Mouse (Mus musculus) forebrain, embryonic 13.5 days (tissue): ENCODE data around the gene Plod3. TPM values are rescaled to one million over a fixed set of nuclear protein-coding genes. Genes with fewer than 3 reads are reported as not detected.
"Not testable (repeated sequence)": the region's sequence is repeated elsewhere in the genome, so short reads cannot be mapped to it uniquely, and the experiment has no call there.

Experiments
- ATAC-seq: fragments of 200-750 bp; cut with Nextera tagmentation; 2 replicates; pipeline ENCODE4 v1.8.0; 2017
- H3K27ac ChIP-seq: fragments of 300-500 bp; sonication (generic); 2 replicates; pipeline ENCODE4 v1.5.1; 2015; ENCODE audit warnings: inconsistent platforms, mild to moderate bottlenecking, moderate library complexity
- H3K27me3 ChIP-seq: fragments of 300-500 bp; sonication (generic); 2 replicates; pipeline ENCODE4 v1.6.1; 2015; ENCODE audit warnings: mild to moderate bottlenecking, inconsistent platforms
- H3K36me3 ChIP-seq: fragments of 300-500 bp; sonication (generic); 2 replicates; pipeline ENCODE4 v1.6.1; 2015; ENCODE audit warnings: mild to moderate bottlenecking, inconsistent platforms; ENCODE audit not compliant: poor library complexity, severe bottlenecking
- H3K4me1 ChIP-seq: fragments of 300-500 bp; sonication (generic); 2 replicates; pipeline ENCODE4 v1.6.1; 2015; ENCODE audit warnings: inconsistent platforms
- H3K4me2 ChIP-seq: fragments of 300-500 bp; sonication (generic); 2 replicates; pipeline ENCODE4 v1.6.1; 2015; ENCODE audit warnings: inconsistent platforms, mild to moderate bottlenecking, moderate library complexity
- H3K4me3 ChIP-seq: fragments of 300-500 bp; sonication (generic); 2 replicates; pipeline ENCODE4 v1.5.1; 2015; ENCODE audit warnings: mild to moderate bottlenecking, inconsistent platforms
- H3K9ac ChIP-seq: fragments of 300-500 bp; sonication (generic); 2 replicates; pipeline ENCODE4 v1.6.1; 2015; ENCODE audit warnings: mild to moderate bottlenecking, inconsistent platforms
- H3K9me3 ChIP-seq: fragments of 300-500 bp; sonication (generic); replicated peaks from 2 replicates; pipeline ENCODE4 v1.6.1; 2016; ENCODE audit warnings: inconsistent platforms
- WGBS: fragments of 180-500 bp; shearing (Covaris S2); methylation state at CpG from one replicate; pipeline ENCODE4 v1.1.7; 2015; 5-methylcytosine and 5-hydroxymethylcytosine counted together
- polyA plus RNA-seq: library from polyadenylated mRNA; unstranded; fragments of >200 nt; fragmentation: Nextera tagmentation; extraction: Ambion mirVana; gene quantifications from 2 replicates; pipeline ENCODE4 v1.2.1, GENCODE M21; 2015

Gene Plod3
- polyA plus RNA-seq: 25.8 and 28.9 TPM in 2 replicates

GRCm38 (mm10) chr5:136986695-136987137, at the start of gene Plod3:
TSS of gene Plod3 (plus strand) at chr5:136987019.
- peak within 1 kb of the TSS; percentile 98 for H3K9ac ChIP-seq
- H3K9me3 ChIP-seq: no peaks in the 10 kb centered on the region
- 0% methylated on average over 26 of the region's 26 CpGs for WGBS
- H3K4me3 ChIP-seq: peak within 1 kb of the TSS; percentile 90
- peaks cover 58% of the 10 kb centered on the region for H3K36me3 ChIP-seq
- ATAC-seq: peak; percentile 93
- H3K4me1 ChIP-seq: peaks cover 22% of the 10 kb centered on the region
- H3K27ac ChIP-seq: peak within 1 kb of the TSS; percentile 93
- H3K4me2 ChIP-seq: peak within 1 kb of the TSS; percentile 93
- H3K27me3 ChIP-seq: no peaks in the 10 kb centered on the region

- ATAC-seq: no peak
- Histone ChIP-seq H3K4me2 (no peak overlapping the region), H3K27me3 (no peaks in the 10 kb centered on the region), H3K36me3 (no peaks in the 10 kb centered on the region), H3K9me3 (0 out of 2 replicates have a peak, but pooled peaks cover 3% of the 10 kb centered on the region), H3K4me1 (no peaks in the 10 kb centered on the region), H3K4me3 (no peak overlapping the region), H3K27ac (no peak overlapping the region), H3K9ac (no peak overlapping the region)
- 90% methylated on average over 5 of the region's 5 CpGs for WGBS
Observed at GRCm38 (mm10) chr5:136937621-136938020, 49.2 kb upstream of the Plod3 start.

DNA sequence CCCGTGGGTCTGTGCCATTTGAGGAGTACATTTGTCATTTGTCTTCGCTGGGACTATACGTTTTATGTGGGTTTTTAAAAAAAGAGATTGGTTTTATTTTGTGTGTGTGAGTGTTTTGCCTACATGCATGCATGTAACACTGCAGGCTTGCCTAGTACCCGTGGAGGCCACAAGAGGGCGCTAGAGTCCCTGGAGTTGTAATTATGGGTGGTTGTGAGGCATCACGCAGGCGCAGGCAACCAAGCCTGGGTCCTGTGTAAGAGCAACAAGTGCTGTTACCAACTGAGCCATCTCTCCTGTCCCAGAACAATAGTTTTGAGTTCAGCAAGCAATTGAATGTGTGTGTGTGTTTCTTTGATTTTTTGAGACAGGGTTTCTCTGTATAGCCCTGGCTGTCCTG, 47.5 kb upstream of the Plod3 start:
- 64% methylated on average over 7 of the region's 7 CpGs for WGBS
- ATAC-seq: no peak
- no peak overlapping the region for H3K4me2 ChIP-seq
- H3K9ac ChIP-seq: no peak overlapping the region
- no peak overlapping the region for H3K4me3 ChIP-seq
- H3K36me3 ChIP-seq: no peaks in the 10 kb centered on the region
- H3K9me3 ChIP-seq: 0 out of 2 replicates have a peak, but pooled peaks cover 3% of the 10 kb centered on the region
- no peaks in the 10 kb centered on the region for H3K27me3 ChIP-seq
- no peak overlapping the region for H3K27ac ChIP-seq
- no peaks in the 10 kb centered on the region for H3K4me1 ChIP-seq

GRCm38 (mm10) chr5:136940029-136940428, 46.8 kb upstream of the Plod3 start:
- H3K27me3 ChIP-seq, H3K4me1 ChIP-seq, H3K36me3 ChIP-seq, H3K4me2 ChIP-seq, H3K27ac ChIP-seq, H3K9ac ChIP-seq, H3K4me3 ChIP-seq, H3K9me3 ChIP-seq, ATAC-seq: not testable (repeated sequence)
- 85% methylated on average over 6 of the region's 6 CpGs for WGBS

DNA sequence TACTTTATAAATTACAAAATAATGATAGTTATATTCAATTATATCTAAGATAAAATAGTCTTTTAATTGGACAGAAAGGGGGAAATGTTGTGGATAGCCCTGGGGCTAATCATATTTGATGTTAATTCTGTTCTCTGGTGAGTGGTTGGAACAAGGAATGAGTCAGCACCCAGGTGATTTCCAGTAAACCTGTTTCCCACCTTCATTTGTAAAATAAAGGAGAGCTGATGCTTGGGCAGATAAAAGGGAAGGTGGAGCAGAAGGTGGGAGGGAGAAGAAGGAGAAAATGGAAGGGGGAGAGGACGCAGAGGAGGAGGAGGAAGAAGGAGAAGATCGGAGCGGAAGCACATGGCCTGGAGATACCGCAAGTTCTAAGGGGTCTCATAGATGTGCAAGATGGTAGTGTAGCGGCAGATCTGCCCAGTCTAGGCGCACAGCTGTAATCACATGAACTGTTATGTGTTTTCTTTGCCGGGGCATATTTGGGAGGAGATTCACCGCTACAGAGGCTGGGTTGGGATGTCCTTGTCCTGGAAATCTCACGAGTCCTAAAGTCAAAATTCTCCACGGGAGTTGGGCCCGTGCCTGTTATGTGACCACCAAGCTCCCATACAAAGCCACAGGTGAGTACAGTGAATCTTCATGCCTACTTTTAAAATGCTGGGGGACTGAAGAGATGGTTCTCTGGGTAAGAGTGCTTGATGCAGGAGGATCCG, 45.8 kb upstream of the Plod3 start:
- H3K27ac ChIP-seq: no peak overlapping the region
- H3K4me3 ChIP-seq: no peak overlapping the region
- no peaks in the 10 kb centered on the region for H3K4me1 ChIP-seq
- no peak overlapping the region for H3K9ac ChIP-seq
- H3K27me3 ChIP-seq: no peaks in the 10 kb centered on the region
- 88% methylated on average over 12 of the region's 12 CpGs for WGBS
- H3K9me3 ChIP-seq: 0 out of 2 replicates have a peak, but pooled peaks cover 3% of the 10 kb centered on the region
- ATAC-seq: no peak
- no peak overlapping the region for H3K4me2 ChIP-seq
- no peaks in the 10 kb centered on the region for H3K36me3 ChIP-seq

DNA sequence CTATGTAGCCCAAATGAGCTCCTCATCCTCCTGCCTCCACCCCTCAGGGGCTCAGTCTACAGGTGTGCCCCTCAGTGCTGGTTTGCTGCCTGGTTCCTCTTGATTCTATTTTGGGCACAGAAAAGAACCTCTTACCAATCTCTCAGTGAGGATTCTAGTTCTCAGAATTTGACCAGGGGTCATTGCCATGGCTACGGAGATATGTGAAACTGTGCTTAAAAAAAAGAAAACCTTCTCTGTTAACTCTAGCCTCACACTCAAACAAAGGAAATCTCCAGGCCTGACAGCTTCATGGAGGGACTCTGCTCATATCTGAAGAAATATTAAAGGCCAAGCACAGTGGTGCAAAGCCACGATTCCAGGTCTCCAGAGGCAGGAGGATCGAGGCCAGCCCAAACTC, 44.0 kb upstream of the Plod3 start:
- H3K27ac ChIP-seq: no peak overlapping the region
- no peak overlapping the region for H3K4me3 ChIP-seq
- no peak overlapping the region for H3K4me2 ChIP-seq
- no peaks in the 10 kb centered on the region for H3K36me3 ChIP-seq
- H3K9ac ChIP-seq: no peak overlapping the region
- no peaks in the 10 kb centered on the region for H3K4me1 ChIP-seq
- WGBS: 82% methylated on average over 3 of the region's 3 CpGs
- 0 out of 2 replicates have a peak, but pooled peaks cover 3% of the 10 kb centered on the region for H3K9me3 ChIP-seq
- ATAC-seq: no peak
- H3K27me3 ChIP-seq: no peaks in the 10 kb centered on the region

GRCm38 (mm10) chr5:136943382-136943781, 43.4 kb upstream of the Plod3 start:
- no peaks in the 10 kb centered on the region for H3K4me1 ChIP-seq
- no peaks in the 10 kb centered on the region for H3K36me3 ChIP-seq
- no peak overlapping the region for H3K4me2 ChIP-seq
- H3K27ac ChIP-seq: no peak overlapping the region
- 83% methylated on average over 2 of the region's 2 CpGs for WGBS
- H3K9me3 ChIP-seq: 0 out of 2 replicates have a peak, but pooled peaks cover 3% of the 10 kb centered on the region
- H3K9ac ChIP-seq: no peak overlapping the region
- no peak overlapping the region for H3K4me3 ChIP-seq
- H3K27me3 ChIP-seq: no peaks in the 10 kb centered on the region
- ATAC-seq: no peak

DNA sequence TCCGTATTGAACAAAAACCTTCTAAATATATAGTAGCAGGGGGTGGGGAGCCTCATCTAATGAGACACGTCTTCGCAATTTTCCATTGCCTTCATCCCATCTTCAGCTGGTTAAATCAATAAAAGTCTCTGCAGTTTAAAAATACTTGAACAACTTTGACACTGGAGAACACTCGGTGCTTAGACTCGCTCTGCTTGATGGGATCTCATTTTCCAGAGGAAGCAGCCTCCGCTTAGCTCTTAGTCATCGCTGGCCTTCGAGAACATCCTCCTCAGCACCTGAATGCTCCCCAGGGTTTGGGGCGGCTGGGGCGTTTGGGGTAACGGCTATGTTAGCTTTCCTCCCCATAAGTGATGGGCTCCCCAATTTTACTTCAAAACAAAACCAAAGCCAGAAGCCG, 41.7 kb upstream of the Plod3 start:
- H3K4me1 ChIP-seq: no peaks in the 10 kb centered on the region
- no peaks in the 10 kb centered on the region for H3K9me3 ChIP-seq
- H3K9ac ChIP-seq: no peak overlapping the region
- H3K4me3 ChIP-seq: no peak overlapping the region
- ATAC-seq: no peak
- H3K27ac ChIP-seq: no peak overlapping the region
- WGBS: 86% methylated on average over 12 of the region's 12 CpGs
- H3K36me3 ChIP-seq: no peaks in the 10 kb centered on the region
- H3K4me2 ChIP-seq: no peak overlapping the region
- H3K27me3 ChIP-seq: no peaks in the 10 kb centered on the region

- Histone ChIP-seq H3K9ac (no peak overlapping the region), H3K36me3 (no peaks in the 10 kb centered on the region), H3K4me1 (no peaks in the 10 kb centered on the region), H3K27ac (no peak overlapping the region), H3K4me2 (no peak overlapping the region), H3K9me3 (no peaks in the 10 kb centered on the region), H3K4me3 (no peak overlapping the region), H3K27me3 (no peaks in the 10 kb centered on the region)
- no peak for ATAC-seq
Observed at GRCm38 (mm10) chr5:136947874-136948273, 38.9 kb upstream of the Plod3 start.

GRCm38 (mm10) chr5:136949551-136950336, 37.1 kb upstream of the Plod3 start:
- H3K36me3 ChIP-seq, H3K9ac ChIP-seq, H3K27ac ChIP-seq, H3K4me2 ChIP-seq, H3K9me3 ChIP-seq, H3K4me3 ChIP-seq, ATAC-seq, H3K27me3 ChIP-seq: not testable (repeated sequence)
- 83% methylated on average over 14 of the region's 14 CpGs for WGBS
- peaks cover 12% of the 10 kb centered on the region for H3K4me1 ChIP-seq

- peaks cover 19% of the 10 kb centered on the region for H3K4me1 ChIP-seq
- no peaks in the 10 kb centered on the region for H3K27me3 ChIP-seq
- 92% methylated on average over 6 of the region's 6 CpGs for WGBS
- H3K4me2 ChIP-seq: no peak overlapping the region
- no peak overlapping the region for H3K27ac ChIP-seq
- H3K9ac ChIP-seq: no peak overlapping the region
- ATAC-seq: no peak
- H3K4me3 ChIP-seq: no peak overlapping the region
- peaks cover 7% of the 10 kb centered on the region; the same call in 1 of the 2 replicates for H3K36me3 ChIP-seq
- no peaks in the 10 kb centered on the region for H3K9me3 ChIP-seq
Observed at GRCm38 (mm10) chr5:136950521-136950920, 36.3 kb upstream of the Plod3 start.

- H3K27me3 ChIP-seq: no peaks in the 10 kb centered on the region
- H3K4me1 ChIP-seq: peaks cover 20% of the 10 kb centered on the region
- no peaks in the 10 kb centered on the region for H3K9me3 ChIP-seq
- no peak overlapping the region for H3K27ac ChIP-seq
- H3K4me3 ChIP-seq: no peak overlapping the region
- no peak for ATAC-seq
- WGBS: 83% methylated on average over 4 of the region's 4 CpGs
- peaks cover 15% of the 10 kb centered on the region; the same call in 1 of the 2 replicates for H3K36me3 ChIP-seq
- H3K9ac ChIP-seq: no peak overlapping the region
- H3K4me2 ChIP-seq: no peak overlapping the region
Observed at GRCm38 (mm10) chr5:136952153-136952552, 34.7 kb upstream of the Plod3 start.
